Mouse (Mus musculus) layer of hippocampus, adult 18-20 months (tissue): ENCODE measurements around the gene H2-Q7. TPM values are rescaled to one million over a fixed set of nuclear protein-coding genes. Genes with fewer than 3 reads are reported as not detected.

Experiments
- total RNA-seq, 2 experiments: library from RNA; stranded (reverse); gene quantifications; 2 replicates each; pipeline ENCODE4 v1.2.3; 2021

The H2-Q7 gene
- total RNA-seq, 2 experiments from 2014 or later, result 0.54 to 0.63 TPM

Other genes starting within 250 kb of the H2-Q7 start
- under 1 TPM; 0.41 to 0.64 TPM for gene Ltb, start 244.7 kb upstream of the H2-Q7 start, total RNA-seq
- gene Tnf, start 237.1 kb upstream of the H2-Q7 start, total RNA-seq, result not detected
- under 1 TPM; 0.22 to 0.41 TPM for gene Lta, start 233.8 kb upstream of the H2-Q7 start, total RNA-seq
- not detected for gene Gm16181, start 218.3 kb upstream of the H2-Q7 start, total RNA-seq
- 100 to 1,000 TPM; 637 to 681 TPM for gene Atp6v1g2, start 205.5 kb upstream of the H2-Q7 start, total RNA-seq
- gene Nfkbil1, start 203.4 kb upstream of the H2-Q7 start, total RNA-seq, result 10 to 100 TPM; 13.6 to 15.8 TPM
- 100 to 1,000 TPM; 210 to 215 TPM for gene Ddx39b, start 197.4 kb upstream of the H2-Q7 start, total RNA-seq
- gene H2-D1, start 176.4 kb upstream of the H2-Q7 start, total RNA-seq, result 10 to 100 TPM; 22.1 to 26.7 TPM
- under 1 TPM; 0.15 to 0.25 TPM for gene H2-Q1, start 118.8 kb upstream of the H2-Q7 start, total RNA-seq
- under 1 TPM; 0.46 to 0.50 TPM for gene H2-Q2, start 96.9 kb upstream of the H2-Q7 start, total RNA-seq
- 1 to 10 TPM; 1.5 to 2.4 TPM for gene H2-Q4, start 59.5 kb upstream of the H2-Q7 start, total RNA-seq
- under 1 TPM; 0.20 to 0.52 TPM for gene H2-Q6, start 14.3 kb upstream of the H2-Q7 start, total RNA-seq
- gene H2-Q10, start 30.9 kb downstream of the H2-Q7 start, total RNA-seq, result under 1 TPM; 0.10 to 0.15 TPM
- gene Pou5f1, start 66.9 kb downstream of the H2-Q7 start, total RNA-seq, result under 1 TPM; 0.22 to 0.23 TPM
- 1 to 10 TPM; 4.5 to 5.7 TPM for gene Tcf19, start 77.7 kb downstream of the H2-Q7 start, total RNA-seq
- 10 to 100 TPM in 1 of 2 experiments, 1 to 10 TPM in 1; 9.5 to 12.0 TPM for gene Cchcr1, start 77.9 kb downstream of the H2-Q7 start, total RNA-seq
- under 1 TPM; 0.41 to 0.79 TPM for gene Psors1c2, start 94.0 kb downstream of the H2-Q7 start, total RNA-seq
- gene Cdsn, start 113.0 kb downstream of the H2-Q7 start, total RNA-seq, result under 1 TPM; 0.20 to 0.22 TPM
- gene 2300002M23Rik, start 128.3 kb downstream of the H2-Q7 start, total RNA-seq, result not detected
- not detected for gene Sfta2, start 162.4 kb downstream of the H2-Q7 start, total RNA-seq
- not detected for gene Gm9573, start 187.5 kb downstream of the H2-Q7 start, total RNA-seq
- not detected for gene Mucl3, start 204.5 kb downstream of the H2-Q7 start, total RNA-seq
- gene Vars2, start 228.4 kb downstream of the H2-Q7 start, total RNA-seq, result 10 to 100 TPM; 35.9 to 37.4 TPM
- 10 to 100 TPM; 33.3 to 34.5 TPM for gene Gtf2h4, start 234.6 kb downstream of the H2-Q7 start, total RNA-seq